Mouse (Mus musculus) heart, embryonic 11.5 days (tissue): ENCODE measurements at regions not wholly inside any gene's neighbourhood (a gene's known extent, or its start where the extent isn't known, plus 50 kb on each side); places are given as distances from the start of the nearest gene placed in this dataset.

Experiments
- ATAC-seq: fragments of 200-750 bp; cut with Nextera tagmentation; replicated peaks from 2 replicates; pipeline ENCODE4 v1.8.0; 2017; ENCODE audit warnings: moderate library complexity; ENCODE audit not compliant: insufficient number of reproducible peaks, low FRiP score, low TSS enrichment
- H3K27ac ChIP-seq: fragments of 300-500 bp; sonication (generic); 2 replicates; pipeline ENCODE4 v1.5.1; 2014; ENCODE audit warnings: mild to moderate bottlenecking, low read depth, low read length
- H3K27me3 ChIP-seq: fragments of 300-500 bp; sonication (generic); 2 replicates; pipeline ENCODE4 v1.6.1; 2014; ENCODE audit warnings: mild to moderate bottlenecking, low read length, mixed read lengths; ENCODE audit not compliant: control insufficient read depth, insufficient read depth
- H3K36me3 ChIP-seq: fragments of 300-500 bp; sonication (generic); 2 replicates; pipeline ENCODE4 v1.6.1; 2014; ENCODE audit warnings: mild to moderate bottlenecking, low read length, moderate library complexity, mixed read lengths; ENCODE audit not compliant: control insufficient read depth, insufficient read depth
- H3K4me1 ChIP-seq: fragments of 300-500 bp; sonication (generic); 2 replicates; pipeline ENCODE4 v1.6.1; 2014; ENCODE audit warnings: low read length; ENCODE audit not compliant: control insufficient read depth, insufficient read depth
- H3K4me2 ChIP-seq: fragments of 300-500 bp; sonication (generic); 2 replicates; pipeline ENCODE4 v1.6.1; 2014; ENCODE audit warnings: mild to moderate bottlenecking, moderate library complexity
- H3K4me3 ChIP-seq: fragments of 300-500 bp; sonication (generic); 2 replicates; pipeline ENCODE4 v1.5.1; 2014; ENCODE audit warnings: low read depth, low read length
- H3K9ac ChIP-seq: fragments of 300-500 bp; sonication (generic); 2 replicates; pipeline ENCODE4 v1.6.1; 2014; ENCODE audit warnings: mild to moderate bottlenecking, low read depth, low read length, moderate library complexity
- H3K9me3 ChIP-seq: fragments of 300-500 bp; sonication (generic); replicated peaks from 2 replicates; pipeline ENCODE4 v1.6.1; 2016; ENCODE audit warnings: low read length; ENCODE audit not compliant: control insufficient read depth
- WGBS: fragments of 180-500 bp; shearing (Covaris S2); extraction: QIAGEN DNeasy Blood & Tissue Kit; methylation state at CpG from one replicate; pipeline ENCODE4 v1.1.7; 2014; ENCODE audit not compliant: insufficient replicate concordance; 5-methylcytosine and 5-hydroxymethylcytosine counted together

DNA sequence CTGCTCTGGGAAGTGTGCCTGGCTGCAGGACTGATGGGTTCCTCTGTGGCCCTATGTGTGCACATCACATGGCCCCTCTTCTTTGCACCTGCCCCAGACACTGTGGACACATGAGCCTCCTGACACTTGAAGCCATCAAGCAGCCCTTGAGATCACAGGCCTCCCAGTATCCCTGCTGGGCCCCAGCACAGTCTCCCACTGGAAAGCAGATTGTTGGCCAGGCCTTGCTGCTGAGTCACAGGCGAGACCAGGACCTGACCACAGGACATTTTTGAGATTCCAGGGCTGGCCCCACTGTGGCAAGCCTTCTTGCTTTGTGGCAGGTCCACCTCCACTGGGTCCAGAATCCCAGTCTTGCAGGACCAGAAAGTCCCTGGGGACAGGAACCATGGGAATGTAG is 105.5 kb upstream of the Ccnd1 start:
- H3K4me3 ChIP-seq, result no peak overlapping the region
- no peaks in the 10 kb centered on the region for H3K9me3 ChIP-seq
- no peak overlapping the region for H3K27ac ChIP-seq
- no peak overlapping the region for H3K9ac ChIP-seq
- peaks cover 11% of the 10 kb centered on the region for H3K4me1 ChIP-seq
- no peak for ATAC-seq
- H3K36me3 ChIP-seq, result no peaks in the 10 kb centered on the region
- no peaks in the 10 kb centered on the region for H3K27me3 ChIP-seq
- H3K4me2 ChIP-seq, result no peak overlapping the region
- 26% methylated on average over 1 of the region's 1 CpGs for WGBS

GRCm38 (mm10) chr7:145043455-145044149 is 103.9 kb upstream of the Ccnd1 start:
- Histone ChIP-seq H3K27me3 (no peaks in the 10 kb centered on the region), H3K36me3 (no peaks in the 10 kb centered on the region), H3K4me2 (no peak overlapping the region), H3K4me3 (no peak overlapping the region), H3K9me3 (no peaks in the 10 kb centered on the region), H3K27ac (no peak overlapping the region), H3K4me1 (peaks cover 11% of the 10 kb centered on the region), H3K9ac (no peak overlapping the region)
- ATAC-seq, result no peak
- 40% methylated on average over 7 of the region's 7 CpGs for WGBS

DNA sequence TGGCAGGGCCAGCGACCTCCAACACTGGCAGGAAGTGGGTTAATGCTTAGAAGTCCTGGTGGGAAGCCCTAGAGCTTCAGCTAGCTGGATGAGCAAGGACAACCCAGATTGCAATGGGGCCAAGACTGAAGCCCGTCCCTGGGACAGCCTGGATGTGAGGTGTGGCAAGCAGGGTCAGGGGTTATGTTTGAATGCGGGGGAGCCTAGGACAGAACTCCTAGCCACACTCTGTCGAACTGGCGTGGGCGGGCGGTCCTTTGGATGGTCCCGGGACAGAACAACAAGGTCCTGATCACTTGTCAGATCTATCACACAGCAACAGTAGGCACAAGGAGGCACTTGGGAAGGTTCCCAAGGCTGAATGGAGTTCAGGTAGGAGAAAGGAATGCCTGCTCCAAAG is 101.1 kb upstream of the Ccnd1 start:
- Histone ChIP-seq H3K27me3 (no peaks in the 10 kb centered on the region), H3K27ac (no peak overlapping the region), H3K4me1 (peaks cover 11% of the 10 kb centered on the region), H3K36me3 (no peaks in the 10 kb centered on the region), H3K9me3 (no peaks in the 10 kb centered on the region), H3K4me2 (no peak overlapping the region), H3K4me3 (no peak overlapping the region), H3K9ac (no peak overlapping the region)
- ATAC-seq, result no peak
- WGBS, result 76% methylated on average over 8 of the region's 8 CpGs

DNA sequence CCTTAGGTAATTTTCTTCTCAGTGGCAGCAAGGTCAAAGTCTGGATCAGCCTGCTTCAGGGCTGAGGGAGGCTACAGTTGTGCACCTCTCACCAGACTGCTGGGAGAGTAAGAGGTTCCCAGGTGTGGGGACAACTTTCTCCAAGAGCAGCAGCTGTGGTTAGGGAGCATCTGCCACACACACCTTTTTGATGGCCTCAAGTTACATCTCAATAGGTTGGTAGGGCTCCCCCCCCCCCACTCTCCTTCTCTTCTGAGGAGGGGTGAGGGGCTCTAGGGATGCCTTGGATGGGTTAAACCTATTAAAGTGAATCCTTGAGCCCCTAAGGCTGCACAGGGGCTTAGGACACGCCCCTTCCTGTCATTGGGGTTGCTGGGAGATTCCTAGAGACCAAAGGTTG is 94.7 kb upstream of the Ccnd1 start:
- no peak overlapping the region for H3K4me2 ChIP-seq
- H3K36me3 ChIP-seq, result no peaks in the 10 kb centered on the region
- 0 out of 2 replicates have a peak, but pooled peaks cover 2% of the 10 kb centered on the region for H3K27me3 ChIP-seq
- no peaks in the 10 kb centered on the region for H3K9me3 ChIP-seq
- no peak overlapping the region for H3K4me3 ChIP-seq
- H3K9ac ChIP-seq, result no peak overlapping the region
- peaks cover 5% of the 10 kb centered on the region for H3K4me1 ChIP-seq
- H3K27ac ChIP-seq, result no peak overlapping the region
- WGBS, result 45% methylated on average over 1 of the region's 1 CpGs
- ATAC-seq, result no peak

DNA sequence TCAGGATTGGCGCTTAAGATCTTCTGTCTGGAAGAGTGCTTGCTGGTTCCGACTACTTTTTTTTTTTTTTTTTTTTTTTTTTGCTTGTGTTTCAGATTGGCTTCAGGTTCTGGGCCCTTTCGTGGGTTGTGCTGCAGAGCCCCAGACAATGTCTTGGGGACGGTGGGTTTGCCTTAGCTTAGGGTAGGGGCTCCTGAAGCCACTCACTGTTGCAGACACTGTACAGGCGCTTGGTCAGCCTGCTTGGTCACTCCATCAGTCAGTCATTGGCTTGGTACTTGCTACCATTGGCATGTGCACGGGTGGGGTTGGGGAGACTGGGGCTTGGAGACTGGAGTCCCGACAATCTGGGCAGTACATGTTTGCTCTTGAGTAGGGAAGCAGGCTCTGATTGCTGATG is 91.5 kb upstream of the Ccnd1 start:
- Histone ChIP-seq H3K9ac (peak overlapping the region; percentile 30; the same call in 1 of the 2 replicates), H3K4me3 (peak overlapping the region; percentile 34), H3K4me1 (peaks cover 5% of the 10 kb centered on the region), H3K36me3 (no peaks in the 10 kb centered on the region), H3K27ac (no peak overlapping the region), H3K27me3 (0 out of 2 replicates have a peak, but pooled peaks cover 2% of the 10 kb centered on the region), H3K4me2 (peak overlapping the region; percentile 71), H3K9me3 (no peaks in the 10 kb centered on the region)
- WGBS, result 13% methylated on average over 7 of the region's 7 CpGs
- ATAC-seq, result 0 out of 2 replicates have a peak, but pooled peaks have one; percentile 31

DNA sequence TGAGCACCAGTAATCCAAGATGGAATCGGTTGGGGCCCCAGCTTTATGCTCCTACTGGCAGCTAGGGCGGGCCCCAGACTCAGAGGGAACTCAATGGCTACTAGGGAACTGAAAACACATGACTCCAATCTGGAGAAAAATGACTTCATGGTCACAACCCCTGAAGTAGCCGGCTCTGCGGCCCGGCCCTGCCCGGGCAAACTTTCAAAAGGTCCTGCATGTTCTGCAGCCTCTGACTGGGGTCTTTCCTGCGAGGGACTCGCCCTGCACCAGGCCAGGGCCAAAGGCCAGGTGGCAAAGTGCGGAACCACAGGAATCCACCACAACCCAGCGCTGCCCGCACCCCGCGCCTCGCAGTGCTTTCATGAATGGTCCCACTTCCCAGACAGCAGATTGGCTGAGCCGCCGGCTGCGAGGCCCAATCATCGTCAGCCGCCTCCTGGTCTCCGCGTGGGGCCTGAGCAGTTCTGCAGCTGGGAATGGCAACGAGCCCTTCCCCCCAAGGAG is 91.0 kb upstream of the Ccnd1 start:
- H3K4me2 ChIP-seq, result peak overlapping the region; percentile 71
- peak; percentile 79 for ATAC-seq

GRCm38 (mm10) chr7:145029622-145030021 is 89.9 kb upstream of the Ccnd1 start:
- Histone ChIP-seq H3K9ac (no peak overlapping the region), H3K9me3 (no peaks in the 10 kb centered on the region), H3K4me3 (no peak overlapping the region), H3K27me3 (no peaks in the 10 kb centered on the region), H3K27ac (no peak overlapping the region), H3K36me3 (no peaks in the 10 kb centered on the region), H3K4me1 (peaks cover 19% of the 10 kb centered on the region), H3K4me2 (no peak overlapping the region)
- ATAC-seq, result no peak
- 73% methylated on average over 4 of the region's 4 CpGs for WGBS

More for the DNA sequence above, 91.0 kb upstream of the Ccnd1 start:
- Histone ChIP-seq H3K27ac (no peak overlapping the region), H3K9ac (peak overlapping the region; percentile 47; the same call in 1 of the 2 replicates), H3K4me3 (peak overlapping the region; percentile 34), H3K9me3 (no peaks in the 10 kb centered on the region), H3K27me3 (0 out of 2 replicates have a peak, but pooled peaks cover 1% of the 10 kb centered on the region), H3K36me3 (no peaks in the 10 kb centered on the region), H3K4me1 (peaks cover 9% of the 10 kb centered on the region)
- WGBS, result 1% methylated on average over 22 of the region's 22 CpGs

DNA sequence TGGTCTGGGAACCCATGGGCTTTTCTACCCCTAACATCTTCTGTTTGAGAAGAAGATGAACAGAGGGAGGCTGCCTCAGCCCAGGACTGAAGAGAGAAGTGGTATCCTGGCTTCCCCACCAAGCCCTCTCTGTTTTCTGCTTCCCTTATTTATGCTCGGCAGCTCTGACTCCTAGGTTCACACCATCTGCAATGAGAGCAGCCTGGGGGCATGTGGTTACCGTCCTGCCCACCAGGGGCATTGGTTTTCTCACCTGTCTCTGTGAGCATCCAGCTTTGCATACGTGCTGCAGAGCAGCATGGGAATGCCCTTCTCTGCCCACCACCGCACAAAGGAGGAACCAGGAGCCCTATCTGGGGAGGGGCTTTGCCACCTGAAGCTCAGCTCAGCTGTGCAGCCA is 89.4 kb upstream of the Ccnd1 start:
- no peak for ATAC-seq
- no peak overlapping the region for H3K27ac ChIP-seq
- 31% methylated on average over 4 of the region's 4 CpGs for WGBS

DNA sequence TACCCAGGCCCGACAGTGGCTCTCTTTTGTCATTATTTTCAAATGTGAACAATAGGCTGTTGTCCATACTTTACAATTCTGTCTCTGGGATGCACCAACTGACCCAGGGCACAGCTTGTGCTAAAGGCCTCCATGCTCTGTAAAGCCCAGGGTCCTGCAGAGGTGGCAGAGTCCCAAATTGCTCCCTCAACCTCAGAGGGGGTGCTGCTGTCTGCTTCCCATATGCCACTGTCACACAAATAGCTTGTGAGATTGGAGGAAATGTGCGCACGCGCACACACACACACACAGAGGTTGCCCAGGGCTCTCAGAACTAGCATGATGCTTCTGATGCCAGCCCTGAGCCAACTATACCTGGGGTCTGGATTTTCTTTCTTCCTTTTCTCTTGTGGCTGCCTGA is 87.3 kb upstream of the Ccnd1 start:
- H3K4me1 ChIP-seq, result peaks cover 20% of the 10 kb centered on the region
- 88% methylated on average over 4 of the region's 4 CpGs for WGBS
- no peaks in the 10 kb centered on the region for H3K9me3 ChIP-seq
- no peak overlapping the region for H3K27ac ChIP-seq
- H3K9ac ChIP-seq, result no peak overlapping the region
- H3K36me3 ChIP-seq, result no peaks in the 10 kb centered on the region
- no peak overlapping the region for H3K4me2 ChIP-seq
- H3K27me3 ChIP-seq, result no peaks in the 10 kb centered on the region
- H3K4me3 ChIP-seq, result no peak overlapping the region
- no peak for ATAC-seq

More for the DNA sequence above, 89.4 kb upstream of the Ccnd1 start:
- no peaks in the 10 kb centered on the region for H3K36me3 ChIP-seq
- peaks cover 20% of the 10 kb centered on the region for H3K4me1 ChIP-seq
- no peaks in the 10 kb centered on the region for H3K27me3 ChIP-seq
- H3K9me3 ChIP-seq, result no peaks in the 10 kb centered on the region
- H3K9ac ChIP-seq, result no peak overlapping the region
- no peak overlapping the region for H3K4me2 ChIP-seq
- no peak overlapping the region for H3K4me3 ChIP-seq
